Mouse (Mus musculus): ENCODE data around the gene 1700034J05Rik.

Gene 1700034J05Rik

GRCm38 (mm10) chr6:146954258-146954657 lies at the start of gene 1700034J05Rik:
TSS of gene 1700034J05Rik (minus strand) at chr6:146954422.
- in situ Hi-C loops (cut with MboI, MseI) = loop anchor here in 1 of 2 experiments (5.0 kb wide), 1 partner anchor 72 kb away; no protein-coding TSS in a partner anchor

GRCm38 (mm10) chr6:146999755-147000154 lies 45.5 kb upstream of the 1700034J05Rik start:
- in situ Hi-C loops (cut with MboI, MseI) = no loop called here

- in situ Hi-C loops (cut with MboI, MseI) = no loop called here
Observed at GRCm38 (mm10) chr6:146999302-146999701, 45.1 kb upstream of the 1700034J05Rik start.

- in situ Hi-C loops (cut with MboI, MseI) = no loop called here
Observed at GRCm38 (mm10) chr6:146998710-146999109, 44.5 kb upstream of the 1700034J05Rik start.

- in situ Hi-C loops (cut with MboI, MseI) = no loop called here
Observed at GRCm38 (mm10) chr6:146997006-146997405, 42.8 kb upstream of the 1700034J05Rik start.

GRCm38 (mm10) chr6:146995878-146996277 lies 41.7 kb upstream of the 1700034J05Rik start:
- in situ Hi-C loops (cut with MboI, MseI) = no loop called here

GRCm38 (mm10) chr6:146995391-146995790 lies 41.2 kb upstream of the 1700034J05Rik start:
- in situ Hi-C loops (cut with MboI, MseI) = no loop called here

- in situ Hi-C loops (cut with MboI, MseI) = loop anchor here (5.0 kb wide), 3 partner anchors 127 to 162 kb away; no protein-coding TSS in a partner anchor
Observed at GRCm38 (mm10) chr6:146994236-146994635, 40.0 kb upstream of the 1700034J05Rik start.

- in situ Hi-C loops (cut with MboI, MseI) = no loop called here
Observed at GRCm38 (mm10) chr6:146984569-146984968, 30.3 kb upstream of the 1700034J05Rik start.

GRCm38 (mm10) chr6:146981249-146981835 lies 27.1 kb upstream of the 1700034J05Rik start:
- in situ Hi-C loops (cut with MboI, MseI) = no loop called here

GRCm38 (mm10) chr6:146979953-146980352 lies 25.7 kb upstream of the 1700034J05Rik start:
- in situ Hi-C loops (cut with MboI, MseI) = no loop called here

- in situ Hi-C loops (cut with MboI, MseI) = no loop called here
Observed at GRCm38 (mm10) chr6:146979115-146979744, 25.0 kb upstream of the 1700034J05Rik start.

GRCm38 (mm10) chr6:146978691-146979114 lies 24.5 kb upstream of the 1700034J05Rik start:
- in situ Hi-C loops (cut with MboI, MseI) = no loop called here

- in situ Hi-C loops (cut with MboI, MseI) = no loop called here
Observed at GRCm38 (mm10) chr6:146976446-146976845, 22.2 kb upstream of the 1700034J05Rik start.

- in situ Hi-C loops (cut with MboI, MseI) = no loop called here
Observed at GRCm38 (mm10) chr6:146973830-146974229, 19.6 kb upstream of the 1700034J05Rik start.

- in situ Hi-C loops (cut with MboI, MseI) = no loop called here
Observed at GRCm38 (mm10) chr6:146973406-146973805, 19.2 kb upstream of the 1700034J05Rik start.

GRCm38 (mm10) chr6:146972740-146973139 lies 18.5 kb upstream of the 1700034J05Rik start:
- in situ Hi-C loops (cut with MboI, MseI) = no loop called here

- in situ Hi-C loops (cut with MboI, MseI) = no loop called here
Observed at GRCm38 (mm10) chr6:146972009-146972408, 17.8 kb upstream of the 1700034J05Rik start.

- in situ Hi-C loops (cut with MboI, MseI) = no loop called here
Observed at GRCm38 (mm10) chr6:146971366-146971765, 17.1 kb upstream of the 1700034J05Rik start.

- in situ Hi-C loops (cut with MboI, MseI) = no loop called here
Observed at GRCm38 (mm10) chr6:146970811-146971210, 16.6 kb upstream of the 1700034J05Rik start.

GRCm38 (mm10) chr6:146967836-146968235 lies 13.6 kb upstream of the 1700034J05Rik start:
- in situ Hi-C loops (cut with MboI, MseI) = no loop called here

GRCm38 (mm10) chr6:146966446-146967019 lies 12.3 kb upstream of the 1700034J05Rik start:
- in situ Hi-C loops (cut with MboI, MseI) = no loop called here
